8 mouse cellular contexts compared by ENCODE assay signal in the genomic region with DNA sequence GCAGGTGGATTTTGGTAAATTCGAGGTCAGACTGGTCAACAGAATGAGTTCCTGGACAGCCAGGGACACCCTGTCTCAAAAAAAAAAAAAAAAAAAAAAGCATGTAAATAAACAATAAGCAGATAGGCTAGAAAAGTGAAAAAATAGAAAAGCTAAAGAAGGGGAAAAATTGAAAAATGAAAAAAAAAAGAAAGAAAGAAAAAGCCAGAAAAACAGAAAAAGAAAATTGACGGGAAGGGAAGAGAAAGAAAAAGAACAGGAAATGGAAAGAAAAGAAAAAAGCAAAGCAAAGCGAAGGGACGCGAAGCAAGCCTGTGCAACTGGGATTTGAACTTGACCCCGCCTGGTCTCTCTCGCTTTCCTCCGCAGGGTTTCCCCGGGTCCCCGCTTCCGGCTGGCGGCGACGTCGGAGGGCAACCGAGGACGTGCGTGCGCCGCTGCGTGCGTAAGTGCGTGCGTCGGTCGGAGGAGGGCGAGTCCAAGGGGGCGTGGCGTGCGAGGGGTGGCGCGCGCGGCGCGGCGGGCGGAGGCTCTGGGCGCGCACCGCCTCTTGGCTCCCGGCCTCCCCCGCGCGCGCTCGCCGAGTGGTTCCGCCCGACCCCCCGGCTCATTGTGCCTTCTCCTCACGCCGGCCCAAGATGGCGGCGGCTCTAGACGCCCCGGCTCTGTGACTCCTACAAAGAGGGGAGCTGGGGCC. TPM values are rescaled to one million over a fixed set of nuclear protein-coding genes. Genes with fewer than 3 reads are reported as not detected.
DNase-seq lines count a peak whose midpoint lies in the region; ATAC-seq and TF ChIP-seq lines count a peak whose summit lies in the region.

A gene (plus strand): TSS at position 613 of the 697 bp plus-strand sequence.

- peak; percentile 53 for TF ChIP-seq POLR2A in lung, adult 2 months (IDR thresholded peaks at IDR 0.05; ENCODE audit: borderline replicate concordance, extremely low read depth, low read depth, low read length)

- TF ChIP-seq CTCF in lung, adult 2 months (IDR thresholded peaks at IDR 0.05; ENCODE audit: insufficient read depth, low read length): no peak

- peaks cover 56% of the 10 kb centered on the region for H3K4me1 ChIP-seq in forebrain, embryonic 15.5 days
- peaks cover 21% of the 10 kb centered on the region for H3K4me1 ChIP-seq in lung, adult 2 months (ENCODE audit: control insufficient read depth, insufficient read depth, low read length)

- intact Hi-C loops in heart, postnatal 25 days (cut with DNase I): no loop called here

- peak within 1 kb of the TSS; percentile 85 for H3K9ac ChIP-seq in forebrain, embryonic 15.5 days (replicated peaks)

- ATAC-seq in forebrain, embryonic 15.5 days (replicated peaks): peak; percentile 92
- ATAC-seq in neutrophil, adult 5-6 weeks (ENCODE audit: extremely low read depth, insufficient number of reproducible peaks, low FRiP score, poor library complexity, severe bottlenecking): peak; percentile 79

- 1% methylated on average over 27 of the region's 57 CpGs for WGBS in forebrain, embryonic 15.5 days
- WGBS in lung, adult 2 months: 2% methylated on average over 56 of the region's 57 CpGs

- H3K27ac ChIP-seq in forebrain, embryonic 15.5 days (replicated peaks): peak within 1 kb of the TSS; percentile 81

- no peaks in the 10 kb centered on the region for H3K27me3 ChIP-seq in forebrain, embryonic 15.5 days

- H3K36me3 ChIP-seq in forebrain, embryonic 15.5 days: no peaks in the 10 kb centered on the region

- peak within 1 kb of the TSS; percentile 90 for H3K4me2 ChIP-seq in forebrain, embryonic 15.5 days (replicated peaks)

- peak; percentile 98 for DNase-seq in ES-CJ7 (ENCODE audit: low read depth, low spot score)
- peak; percentile 98 for DNase-seq in cerebellum, adult 11 months
- peak; percentile 97 for DNase-seq in heart, postnatal 25 days (ENCODE audit: low spot score)
- DNase-seq in layer of hippocampus, adult 18-20 months (ENCODE audit: low spot score in 2 of 2): peak; percentile 97 to 99
- DNase-seq in lung, adult 2 months: peak; percentile 96
- DNase-seq in thymus, adult 18-20 months: peak; percentile 96 to 97

- H3K9me3 ChIP-seq in forebrain, embryonic 15.5 days: no peaks in the 10 kb centered on the region

- H3K4me3 ChIP-seq in forebrain, embryonic 15.5 days: peak within 1 kb of the TSS; percentile 69
- peak within 1 kb of the TSS; percentile 82 for H3K4me3 ChIP-seq in lung, adult 2 months (replicated peaks; ENCODE audit: extremely low read depth, low read depth, low read length)

RNA-seq across cellular contexts. Expression of the gene that starts here (rescaled TPM):
- 22.0 and 23.1 TPM in 2 replicates for polyA plus RNA-seq in forebrain, embryonic 15.5 days (2015; fragmentation: Nextera tagmentation; extraction: Ambion mirVana)
- total RNA-seq in heart, postnatal 25 days (2021): 10 to 100 TPM; 31.2 to 31.4 TPM
- total RNA-seq in layer of hippocampus, adult 18-20 months (2021): 10 to 100 TPM; 40.6 to 49.6 TPM
- 29.9 and 43.0 TPM in 2 replicates for polyA plus RNA-seq in lung, adult 2 months (2012; rRNA removed)
- 18.0 and 21.4 TPM in 2 replicates for total RNA-seq in neutrophil, adult 5-6 weeks (2017)

Comparison
In these comparisons a context has a peak if more than half of its experiments do, and no peak if none do; other contexts are left out.
1. Peak in every context shown above with its lines: DNase-seq, ATAC-seq, H3K4me3 ChIP-seq and H3K27ac ChIP-seq.